Mouse (Mus musculus) spleen, embryonic (tissue): ENCODE data around the gene Gm8334.
"Not testable (repeated sequence)": the region's sequence is repeated elsewhere in the genome, so short reads cannot be mapped to it uniquely, and the experiment has no call there.

Experiments used
- CTCF ChIA-PET: fragments of 350-600 bp; sonication (Branson Sonifier 250); formaldehyde crosslinking; loops from one replicate; lab custom pipeline; 2022; lab: Charles Lee

Gm8334 gene

DNA sequence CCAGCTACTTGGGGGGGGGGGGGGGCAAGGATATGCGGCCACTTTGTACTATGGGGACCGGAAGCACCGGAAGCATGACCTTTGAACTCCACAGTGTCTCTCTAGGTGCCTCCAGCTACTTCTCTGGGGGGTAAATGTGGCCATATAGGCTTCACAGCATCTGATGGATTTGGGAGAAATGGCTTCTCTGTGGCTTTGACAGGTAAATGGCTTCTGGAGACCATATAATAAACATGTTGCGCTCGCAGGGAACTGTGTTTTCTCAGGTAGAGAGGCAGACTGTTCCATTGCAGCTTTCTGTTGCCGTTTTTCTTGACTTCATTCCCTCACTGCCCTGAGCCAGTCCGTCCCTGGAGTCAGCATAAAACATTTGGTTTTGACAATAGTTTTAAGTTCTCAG is at the start of gene Gm8334:
Gm8334 (minus strand) TSS at position 101 of the 400 bp plus-strand sequence.
- CTCF ChIA-PET = not testable (repeated sequence)

- CTCF ChIA-PET = not testable (repeated sequence)
Measured at GRCm38 (mm10) chrX:148663298-148663697, 48.3 kb upstream of the Gm8334 start, which contains the start of gene Gm15127. TSS of gene Gm15127 (plus strand) at chrX:148663598.
